Mouse (Mus musculus) cortical plate, adult 2 months (tissue): ENCODE results near the gene Wdr90.

Source experiments
- CTCF ChIP-seq: fragments of 200-500 bp; IDR thresholded peaks from 2 replicates; pipeline ENCODE4 v1.5.1; 2011; ENCODE audit warnings: mild to moderate bottlenecking, control low read depth, low read length; ENCODE audit not compliant: insufficient read depth; ENCODE audit errors: extremely low read depth
- POLR2A ChIP-seq: fragments of 200-500 bp; IDR thresholded peaks from 2 replicates; pipeline ENCODE4 v1.6.1; 2011; ENCODE audit warnings: mild to moderate bottlenecking, low read length, control low read depth; ENCODE audit not compliant: insufficient read depth; ENCODE audit errors: extremely low read depth

DNA sequence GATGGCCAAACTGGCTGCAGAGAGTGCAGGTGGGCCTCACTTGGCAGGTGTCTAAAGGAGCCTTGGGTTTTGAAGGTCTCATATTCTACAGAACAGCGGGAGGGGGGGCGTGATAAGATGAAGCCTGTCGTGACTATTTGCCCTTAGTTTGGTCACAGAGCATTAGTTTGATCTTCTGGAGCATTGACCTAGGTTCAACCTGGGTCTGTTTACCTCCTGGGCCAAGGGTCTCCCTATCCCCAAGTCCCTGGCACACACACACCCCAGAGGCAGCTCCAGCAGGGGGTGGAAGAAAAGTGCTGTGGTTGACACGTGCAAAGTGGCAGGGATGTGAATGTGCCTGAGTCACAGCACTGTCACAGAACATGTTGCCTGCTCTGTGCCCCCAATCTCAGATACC, 50.4 kb downstream of the Wdr90 start:
- TF ChIP-seq POLR2A (no peak), CTCF (no peak)
